Mouse (Mus musculus): ENCODE measurements around the gene Tmod1.

Gene Tmod1

GRCm38 (mm10) chr4:46053323-46054107 lies 14.8 kb downstream of the Tmod1 start:
- DNase-seq = no peak

DNA sequence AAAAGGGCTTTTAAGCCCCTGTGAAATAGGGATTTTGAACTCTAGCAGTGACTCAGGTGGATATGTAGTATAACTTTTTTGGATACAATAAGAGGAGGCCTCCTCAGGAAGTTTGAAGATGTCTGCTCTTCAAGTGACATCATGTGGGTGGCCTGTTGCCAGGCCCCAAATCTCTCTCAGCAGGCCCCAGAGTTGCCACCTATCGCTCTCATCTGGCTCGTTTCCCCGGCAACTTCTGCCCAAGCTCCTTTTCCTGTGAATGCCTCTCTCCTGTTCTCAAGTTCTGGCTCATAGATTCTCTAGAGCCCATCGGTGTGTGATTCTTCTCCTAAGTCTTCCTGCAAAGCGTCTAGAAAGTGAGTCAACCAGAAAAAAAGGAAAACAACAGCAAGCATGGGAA lies 17.4 kb downstream of the Tmod1 start:
- DNase-seq = peak in 1 of 2 experiments; percentile 53

DNA sequence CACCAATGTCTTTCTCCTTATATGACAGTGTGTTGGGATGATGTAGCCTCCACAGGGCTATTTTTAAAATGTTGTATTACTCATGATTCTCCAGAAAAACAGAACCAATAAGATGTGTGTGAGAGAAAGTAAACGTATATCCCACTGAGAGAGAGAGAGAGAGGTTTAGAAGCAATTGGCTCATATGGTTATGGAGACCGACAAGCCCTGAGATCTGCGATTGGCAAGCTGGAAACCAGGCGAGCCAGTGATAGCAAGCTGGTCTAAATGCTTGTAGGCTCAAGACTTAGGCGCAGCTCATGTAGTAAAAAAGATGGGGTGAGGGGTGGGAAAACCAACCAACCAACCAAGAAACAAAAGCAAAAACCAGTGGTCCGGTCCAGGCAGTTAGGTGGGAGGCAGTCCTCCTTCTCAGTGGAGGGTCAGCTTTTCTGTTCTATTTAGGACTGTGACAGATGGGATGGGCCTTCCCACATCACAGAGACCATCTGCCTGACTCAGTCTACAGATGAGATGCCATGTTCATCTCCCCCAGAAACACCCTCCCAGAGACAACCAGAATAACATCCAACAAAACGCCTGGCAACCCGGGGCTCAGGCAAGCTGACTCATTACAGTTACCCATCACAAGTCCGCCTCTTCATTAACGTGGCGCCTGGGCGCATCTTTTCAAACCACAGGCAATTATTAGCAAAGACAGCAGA lies 22.7 kb downstream of the Tmod1 start:
- peak in 1 of 2 experiments; percentile 41 for DNase-seq

DNA sequence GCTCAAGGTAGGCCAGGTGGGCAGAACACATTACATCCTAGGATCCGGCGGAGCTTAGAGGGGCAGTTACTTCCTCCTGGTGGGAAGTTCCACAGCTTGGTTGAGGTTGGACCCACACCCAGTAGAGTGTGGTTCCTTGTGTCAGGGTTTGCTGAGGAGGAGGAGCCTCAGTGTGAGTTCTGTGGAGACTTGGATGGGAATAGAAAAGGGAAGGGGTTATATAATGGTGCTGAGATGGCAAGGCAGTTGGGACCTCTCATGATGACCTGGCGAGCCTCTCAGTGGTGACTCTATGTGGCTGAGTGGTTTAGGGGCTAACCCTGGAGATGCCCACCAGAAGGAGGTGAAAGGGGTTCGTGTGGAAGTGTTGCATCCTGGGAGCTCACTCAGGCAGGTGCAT lies 25.1 kb downstream of the Tmod1 start:
- DNase-seq = no peak

- DNase-seq = peak in 1 of 2 experiments; percentile 17
These were observed 25.5 kb downstream of the Tmod1 start for GRCm38 (mm10) chr4:46064263-46064662.

- no peak for DNase-seq
These were observed 26.2 kb downstream of the Tmod1 start for GRCm38 (mm10) chr4:46064961-46065360.

GRCm38 (mm10) chr4:46065695-46066340 lies 27.1 kb downstream of the Tmod1 start:
- DNase-seq = no peak

DNA sequence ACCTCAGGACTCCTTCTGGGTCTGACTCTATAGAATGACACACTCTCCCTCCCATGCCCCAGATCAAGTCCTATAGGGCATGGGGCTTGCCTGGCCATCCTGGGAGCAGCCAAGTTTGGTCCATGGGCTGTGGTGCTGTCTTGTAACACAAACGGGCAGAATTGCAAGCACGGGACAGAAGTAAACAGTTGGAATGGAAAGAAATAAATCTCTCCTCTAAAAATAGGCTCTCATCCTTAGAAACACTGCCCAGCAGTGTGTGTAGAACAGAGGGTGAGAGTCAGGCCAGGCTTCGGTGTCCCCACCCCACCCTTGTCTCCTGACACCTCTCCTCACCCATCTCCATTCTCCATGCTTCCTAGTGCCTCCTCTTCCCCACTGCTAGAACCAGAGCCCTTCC lies 29.3 kb downstream of the Tmod1 start:
- DNase-seq = no peak

DNA sequence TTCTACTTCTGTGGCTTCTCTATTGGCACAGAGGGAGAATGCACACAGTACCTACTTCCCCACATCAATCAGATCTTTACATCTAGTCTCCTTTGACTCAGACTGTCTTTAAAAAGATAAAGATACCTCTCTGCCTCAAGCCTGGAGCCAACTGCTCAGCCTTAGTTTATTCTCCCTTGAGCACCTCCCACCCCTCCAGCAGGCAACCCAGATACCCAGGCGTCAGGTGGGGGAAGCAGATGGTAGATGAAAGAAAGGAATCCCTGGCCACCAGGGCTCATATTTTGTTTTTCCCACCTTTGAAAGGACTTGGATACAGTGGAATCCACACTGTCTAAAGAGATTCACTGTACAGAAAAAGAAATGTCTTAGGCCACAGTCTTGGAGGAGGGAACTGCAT lies 29.8 kb downstream of the Tmod1 start:
- peak; percentile 48 to 51 for DNase-seq

DNA sequence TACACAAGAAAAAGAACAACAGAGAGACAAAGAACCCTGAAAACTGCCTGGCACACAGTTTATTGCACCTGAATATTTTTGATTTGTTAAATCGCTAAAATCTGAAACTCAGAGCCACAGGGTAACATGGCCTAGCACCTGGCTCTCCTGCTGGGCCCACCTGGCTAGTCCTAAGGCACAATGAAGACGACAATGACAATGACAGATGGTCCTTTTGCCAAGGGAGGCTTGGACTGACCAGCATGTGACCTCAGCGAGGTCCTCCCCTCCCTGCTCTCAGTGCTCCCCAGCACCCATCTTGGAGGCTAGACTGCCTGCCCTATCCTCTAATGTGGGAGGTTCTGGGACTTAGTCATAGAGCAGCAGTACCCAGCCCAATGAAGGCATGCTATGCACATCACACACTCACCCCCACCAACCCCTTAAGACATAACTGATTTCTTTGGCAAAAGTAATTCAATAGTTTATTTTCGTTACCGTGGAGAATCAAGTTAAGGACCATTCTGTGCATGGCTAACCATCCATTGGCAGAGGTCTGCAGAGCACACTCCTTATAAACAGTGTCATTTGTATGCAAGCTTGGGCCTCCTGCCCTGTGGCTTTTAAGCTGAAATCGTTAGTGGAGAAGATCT lies 31.2 kb downstream of the Tmod1 start:
- DNase-seq = peak; percentile 76

GRCm38 (mm10) chr4:46072631-46073030 lies 33.9 kb downstream of the Tmod1 start:
- DNase-seq = no peak

DNA sequence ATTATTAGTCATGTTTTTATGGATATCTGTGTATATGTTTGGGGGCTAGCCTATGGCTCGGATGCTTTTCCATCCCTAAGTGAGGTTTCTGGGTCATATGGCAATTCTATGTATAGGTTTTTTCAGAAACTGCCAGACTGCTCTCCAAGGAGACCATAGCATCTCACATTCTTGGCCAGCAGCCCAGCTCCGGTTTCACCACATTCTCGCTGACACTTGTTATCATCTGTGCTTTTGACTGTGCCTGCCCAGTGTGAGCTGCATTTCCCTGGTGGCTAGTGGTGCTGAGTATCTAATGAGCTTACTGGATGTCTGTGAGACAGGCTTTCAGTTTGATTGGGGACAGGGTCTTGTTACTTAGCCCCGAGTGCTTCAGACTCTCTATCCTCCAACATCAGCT lies 35.0 kb downstream of the Tmod1 start:
- DNase-seq = peak; percentile 80 to 83

DNA sequence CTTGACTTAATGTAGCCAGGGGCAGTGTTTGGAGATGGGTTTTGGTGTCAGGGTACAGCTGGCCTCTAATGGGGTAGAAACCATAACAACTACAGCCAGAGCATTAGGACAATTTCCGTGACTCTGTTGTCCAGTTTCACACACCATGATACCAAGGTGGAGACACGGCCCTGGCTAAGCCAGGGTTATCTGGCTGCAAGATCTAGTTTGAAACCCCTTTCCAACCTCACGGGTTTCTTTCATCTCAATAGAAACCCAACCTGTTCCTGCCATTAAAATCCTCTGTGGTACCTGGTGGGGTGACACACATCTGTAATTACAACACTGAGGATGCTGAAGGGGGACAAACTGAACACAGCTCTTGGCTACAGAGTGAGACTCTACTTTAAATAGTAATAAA lies 36.9 kb downstream of the Tmod1 start:
- no peak for DNase-seq

DNA sequence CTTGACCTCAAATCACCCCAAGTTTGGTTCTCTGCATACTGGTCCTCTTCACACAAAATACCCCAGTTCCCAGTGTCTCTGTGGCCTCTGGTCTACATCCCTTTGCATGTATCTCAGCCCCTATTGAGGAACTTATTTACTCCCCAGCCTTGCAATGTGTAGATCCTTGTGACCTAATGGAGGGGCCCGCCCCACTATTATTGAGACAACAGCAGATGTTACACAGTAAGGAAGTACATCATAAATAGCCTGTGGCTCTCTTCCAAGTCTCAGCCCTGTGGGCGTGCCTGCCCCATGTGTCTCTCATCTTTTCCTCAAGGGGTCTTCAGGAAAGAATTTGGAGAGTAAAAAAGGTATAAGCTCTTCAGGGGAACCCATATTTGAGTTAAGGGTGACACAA lies 38.2 kb downstream of the Tmod1 start:
- DNase-seq = no peak

DNA sequence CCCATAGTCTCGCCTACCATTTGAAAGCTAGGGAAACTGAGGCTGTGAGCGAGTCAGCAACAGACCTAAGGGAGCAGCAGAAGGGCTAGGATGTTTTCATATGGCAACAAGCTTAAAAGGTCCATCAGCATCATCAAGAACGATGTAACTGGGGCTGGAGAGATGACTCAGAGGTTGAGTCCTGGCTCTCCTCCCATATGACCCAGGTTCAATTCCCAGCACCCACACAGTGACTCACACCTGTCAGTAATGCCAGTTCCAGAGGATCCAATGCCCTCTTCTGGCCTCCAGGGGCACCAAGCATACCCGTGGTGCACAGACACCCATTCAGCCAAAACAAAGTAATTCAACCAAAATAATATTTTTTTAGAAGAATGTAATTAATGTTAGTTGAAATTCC lies 41.5 kb downstream of the Tmod1 start:
- DNase-seq = no peak

DNA sequence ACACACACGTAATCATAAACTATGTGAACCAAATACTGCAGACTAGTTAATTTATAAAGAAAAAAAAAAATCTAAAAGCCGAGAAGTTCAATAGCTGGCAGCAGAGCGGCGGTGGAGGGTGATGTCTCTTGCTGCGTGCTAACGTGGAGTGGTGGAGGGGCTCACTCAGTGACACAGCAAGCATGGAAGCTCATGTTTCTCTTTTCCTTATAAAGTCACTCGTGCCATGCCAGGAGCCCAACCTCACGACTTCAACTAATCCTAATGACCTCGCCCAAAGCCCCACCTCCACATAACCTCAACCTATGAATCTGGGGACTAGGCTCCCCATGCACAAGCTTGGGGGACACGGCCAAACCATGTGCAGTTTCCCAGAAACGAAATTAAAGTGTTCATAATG lies 43.8 kb downstream of the Tmod1 start:
- DNase-seq = no peak

DNA sequence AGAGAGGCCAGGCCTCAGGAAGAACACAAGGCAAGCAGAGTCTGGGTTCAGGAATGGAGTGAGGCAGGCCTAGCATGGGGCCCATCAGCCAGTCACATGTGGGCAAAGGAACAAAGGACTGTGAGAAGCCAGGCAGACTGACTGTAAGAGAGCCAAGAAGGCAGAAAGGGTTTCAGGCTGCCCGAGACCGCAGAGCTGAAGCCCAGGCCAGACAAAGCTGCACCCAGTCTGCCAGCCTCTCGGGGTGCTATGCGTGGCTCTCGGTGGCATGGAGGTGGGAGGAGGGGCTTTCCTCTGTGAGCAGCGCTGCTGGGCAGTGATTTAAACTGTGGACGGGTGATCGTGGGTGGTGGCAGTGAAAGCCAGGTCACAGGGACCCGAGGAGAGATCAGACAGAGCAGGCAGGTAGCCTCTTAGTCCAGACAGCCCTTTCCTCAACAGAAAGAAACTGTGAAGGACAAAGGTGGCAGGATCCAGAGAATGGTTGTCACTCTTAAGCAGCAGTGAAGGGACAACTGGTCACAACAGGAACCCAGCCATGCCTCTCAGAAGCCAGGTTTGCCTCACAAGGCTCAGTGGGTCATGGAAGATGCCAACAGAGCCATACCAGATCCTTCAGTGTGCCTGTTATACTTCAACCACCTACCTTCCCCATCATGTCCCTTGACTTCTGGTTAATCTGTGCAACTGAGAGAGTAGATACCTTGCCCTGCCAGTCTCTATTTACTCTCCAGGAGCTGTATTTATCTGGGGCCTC lies 45.9 kb downstream of the Tmod1 start:
- DNase-seq = peak in 1 of 2 experiments; percentile 46

- DNase-seq = peak; percentile 66
These were observed 46.6 kb downstream of the Tmod1 start for GRCm38 (mm10) chr4:46085223-46085811.

- no peak for DNase-seq
These were observed 48.1 kb downstream of the Tmod1 start for GRCm38 (mm10) chr4:46086718-46087426.

DNA sequence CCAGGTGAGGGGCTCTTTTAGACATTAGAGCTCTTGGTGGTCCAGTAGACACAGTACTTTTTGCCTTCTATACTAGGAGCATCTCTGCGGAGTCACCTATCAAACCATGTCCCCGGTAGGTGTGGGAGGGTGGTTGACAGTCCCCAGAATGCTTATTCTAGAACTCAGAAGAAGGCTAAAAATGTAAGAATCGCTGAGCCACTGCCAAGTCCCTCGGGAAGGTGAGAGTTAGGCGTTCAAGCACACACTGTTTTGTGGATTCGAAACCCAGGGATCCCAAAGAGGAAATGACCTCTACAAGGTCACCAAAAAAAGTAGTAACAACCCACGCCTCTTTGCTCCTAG lies 48.7 kb downstream of the Tmod1 start:
- no peak for DNase-seq

GRCm38 (mm10) chr4:46087852-46088251 lies 49.1 kb downstream of the Tmod1 start:
- DNase-seq = peak; percentile 67 to 70
